Comparison of ENCODE assay signal across 11 mouse cellular contexts in genomic region chr10:86069341-86069740, GRCm38 (mm10). TPM values are rescaled to one million over a fixed set of nuclear protein-coding genes. Genes with fewer than 3 reads are reported as not detected.
DNase-seq lines count a peak whose midpoint lies in the region; ATAC-seq lines count a peak whose summit lies in the region.
"Had no signal": no experiment of that assay in that cellular context is flagged by ENCODE, and none has a peak within 500 bp of the region (broad histone marks: within the 10 kb centered on the region; RNA-seq: fewer than 3 reads in every experiment).

No protein-coding gene starts in this region.

- peak; percentile 53 for DNase-seq in kidney, adult 18-20 months
- DNase-seq in embryonic facial prominence, embryonic 14.5 days (ENCODE audit: low spot score) = peak; percentile 50
- DNase-seq in kidney, adult 9 months = peak; percentile 92
- DNase-seq in neural tube, embryonic 11.5 days (ENCODE audit: low spot score) = peak; percentile 43
- DNase-seq in natural killer cell, adult 2 months (ENCODE audit: low spot score in 2 of 2) = no peak
- DNase-seq in cerebellum, adult 9-10 months = no peak
- no peak for DNase-seq in heart, adult 18-20 months
- DNase-seq: cerebellum, adult 11-12 months had no signal

- H3K27ac ChIP-seq in kidney, embryonic 14.5 days (ENCODE audit: low read depth, low read length) = no peak overlapping the region
- no peak overlapping the region for H3K27ac ChIP-seq in embryonic facial prominence, embryonic 14.5 days (replicated peaks; ENCODE audit: low read depth, low read length)
- no peak overlapping the region for H3K27ac ChIP-seq in neural tube, embryonic 11.5 days (ENCODE audit: low read depth, low read length)
- H3K27ac ChIP-seq: macrophage had no signal

- peaks cover 3% of the 10 kb centered on the region; the same call in 1 of the 2 replicates for H3K4me1 ChIP-seq in kidney, embryonic 14.5 days (ENCODE audit: control insufficient read depth, insufficient read depth, low read length)
- 0 out of 2 replicates have a peak, but pooled peaks cover 2% of the 10 kb centered on the region for H3K4me1 ChIP-seq in embryonic facial prominence, embryonic 14.5 days (ENCODE audit: control insufficient read depth, insufficient read depth, low read length)
- H3K4me1 ChIP-seq in neural tube, embryonic 11.5 days (ENCODE audit: control insufficient read depth, insufficient read depth, low read length) = no peaks in the 10 kb centered on the region

- H3K27me3 ChIP-seq in kidney, embryonic 14.5 days (ENCODE audit: control insufficient read depth, insufficient read depth, low read length) = no peaks in the 10 kb centered on the region
- H3K27me3 ChIP-seq in embryonic facial prominence, embryonic 14.5 days (replicated peaks; ENCODE audit: control insufficient read depth, insufficient read depth, low read length) = no peaks in the 10 kb centered on the region
- no peaks in the 10 kb centered on the region for H3K27me3 ChIP-seq in neural tube, embryonic 11.5 days (ENCODE audit: control insufficient read depth, insufficient read depth, low read length)

- no peak for ATAC-seq in kidney, embryonic 14.5 days (ENCODE audit: low FRiP score, low TSS enrichment)
- ATAC-seq in embryonic facial prominence, embryonic 14.5 days (ENCODE audit: low read depth) = peak; percentile 53; the same call in 1 of the 2 replicates
- ATAC-seq in neural tube, embryonic 11.5 days (ENCODE audit: insufficient read depth, low FRiP score, low TSS enrichment) = no peak

- H3K4me3 ChIP-seq in kidney, embryonic 14.5 days (ENCODE audit: low read length) = no peak overlapping the region
- no peak overlapping the region for H3K4me3 ChIP-seq in embryonic facial prominence, embryonic 14.5 days (ENCODE audit: low read depth, low read length)
- no peak overlapping the region for H3K4me3 ChIP-seq in neural tube, embryonic 11.5 days (ENCODE audit: low read depth, low read length)

- WGBS in kidney, embryonic 14.5 days = 52% methylated on average over 3 of the region's 3 CpGs
- 20% methylated on average over 3 of the region's 3 CpGs for WGBS in embryonic facial prominence, embryonic 14.5 days
- 46% methylated on average over 3 of the region's 3 CpGs for WGBS in neural tube, embryonic 11.5 days

- H3K9ac ChIP-seq in kidney, embryonic 14.5 days (ENCODE audit: low read depth, low read length) = no peak overlapping the region
- no peak overlapping the region for H3K9ac ChIP-seq in embryonic facial prominence, embryonic 14.5 days (ENCODE audit: low read depth, low read length)
- no peak overlapping the region for H3K9ac ChIP-seq in neural tube, embryonic 11.5 days (ENCODE audit: low read length)

- no peaks in the 10 kb centered on the region for H3K9me3 ChIP-seq in kidney, embryonic 14.5 days (ENCODE audit: control insufficient read depth, low read length)
- H3K9me3 ChIP-seq in embryonic facial prominence, embryonic 14.5 days (ENCODE audit: control insufficient read depth, low read length) = peaks cover 5% of the 10 kb centered on the region; the same call in 1 of the 2 replicates
- H3K9me3 ChIP-seq in neural tube, embryonic 11.5 days (ENCODE audit: control insufficient read depth, low read length) = no peaks in the 10 kb centered on the region

- H3K4me2 ChIP-seq in kidney, embryonic 14.5 days (replicated peaks; ENCODE audit: low read depth, low read length) = no peak overlapping the region
- H3K4me2 ChIP-seq in embryonic facial prominence, embryonic 14.5 days (ENCODE audit: low read depth, low read length) = no peak overlapping the region
- no peak overlapping the region for H3K4me2 ChIP-seq in neural tube, embryonic 11.5 days (ENCODE audit: low read depth)

- no peaks in the 10 kb centered on the region for H3K36me3 ChIP-seq in kidney, embryonic 14.5 days (ENCODE audit: control insufficient read depth, insufficient read depth, low read length)
- H3K36me3 ChIP-seq in embryonic facial prominence, embryonic 14.5 days (ENCODE audit: control insufficient read depth, insufficient read depth, low read length) = no peaks in the 10 kb centered on the region
- H3K36me3 ChIP-seq in neural tube, embryonic 11.5 days (ENCODE audit: control insufficient read depth, insufficient read depth, low read length) = no peaks in the 10 kb centered on the region

RNA-seq across cellular contexts. Expression of gene Fbxo7, which starts 47.6 kb away (rescaled TPM):
- polyA plus RNA-seq in kidney, embryonic 14.5 days (2014; fragmentation: Nextera tagmentation; extraction: Ambion mirVana) = 25.9 and 33.3 TPM in 2 replicates
- polyA plus RNA-seq in embryonic facial prominence, embryonic 14.5 days (2014; fragmentation: Nextera tagmentation; extraction: Ambion mirVana) = 26.1 and 27.9 TPM in 2 replicates
- polyA plus RNA-seq in neural tube, embryonic 11.5 days (2014; fragmentation: Nextera tagmentation; extraction: Ambion mirVana) = 22.9 and 24.0 TPM in 2 replicates
- 10 to 100 TPM; 14.4 to 17.9 TPM for total RNA-seq in heart, adult 18-20 months (2021)

RNA-seq across cellular contexts. Expression of gene Bpifc, which starts 57.6 kb away (rescaled TPM):
- polyA plus RNA-seq in kidney, embryonic 14.5 days (2014; fragmentation: Nextera tagmentation; extraction: Ambion mirVana) = 0.14 and 0.30 TPM in 2 replicates
- polyA plus RNA-seq in embryonic facial prominence, embryonic 14.5 days (2014; fragmentation: Nextera tagmentation; extraction: Ambion mirVana) = 1.9 and 2.9 TPM in 2 replicates
- 0.14 TPM in 1 of 2 replicates, not detected in the other for polyA plus RNA-seq in neural tube, embryonic 11.5 days (2014; fragmentation: Nextera tagmentation; extraction: Ambion mirVana)
- total RNA-seq in heart, adult 18-20 months (2021) = not detected
- polyA plus RNA-seq: C2C12, macrophage had no signal

Comparison
In these comparisons a context has a peak if more than half of its experiments do, and no peak if none do; other contexts are left out.
1. DNase-seq: peak in kidney, adult 18-20 months (single experiment), embryonic facial prominence, embryonic 14.5 days (single experiment), kidney, adult 9 months (single experiment) and neural tube, embryonic 11.5 days (single experiment); none in natural killer cell, adult 2 months (0 of 2), cerebellum, adult 9-10 months (single experiment) and heart, adult 18-20 months (0 of 2).